In genomic region chr19:46509202-46509601, GRCm38 (mm10) we compare ENCODE assay signal across 11 mouse cellular contexts. TPM values are rescaled to one million over a fixed set of nuclear protein-coding genes. Genes with fewer than 3 reads are reported as not detected.
A peak's percentile ranks its signal among the peaks of the same experiment; 100 is the strongest.
DNase-seq lines count a peak whose midpoint lies in the region; ATAC-seq and TF ChIP-seq lines count a peak whose summit lies in the region.
"Had no signal": no experiment of that assay in that cellular context is flagged by ENCODE, and none has a peak within 500 bp of the region (broad histone marks: within the 10 kb centered on the region; RNA-seq: fewer than 3 reads in every experiment).

No protein-coding gene starts in this region.

- no peak for DNase-seq in forebrain, embryonic 10.5 days (ENCODE audit: extremely low spot score, low spot score)
- no peak for DNase-seq in forebrain, postnatal 0 days
- no peak for DNase-seq in layer of hippocampus, adult 2 months (ENCODE audit: low spot score in 2 of 2)
- DNase-seq in layer of hippocampus, postnatal 36 days, result no peak
- no peak for DNase-seq in left cerebral cortex, adult 18-20 months (ENCODE audit: low spot score in 2 of 2)
- no peak for DNase-seq in gastrocnemius, postnatal 4 days (ENCODE audit: low spot score in 2 of 2)
- DNase-seq: adrenal gland, adult 8-10 months had no signal

- H3K36me3 ChIP-seq in forebrain, embryonic 10.5 days (replicated peaks), result peaks cover 99% of the 10 kb centered on the region
- peaks cover 41% of the 10 kb centered on the region for H3K36me3 ChIP-seq in forebrain, postnatal 0 days (ENCODE audit: insufficient read depth)
- peaks cover 88% of the 10 kb centered on the region for H3K36me3 ChIP-seq in liver, embryonic 15.5 days (replicated peaks)

- TF ChIP-seq CTCF in forebrain, postnatal 0 days (IDR thresholded peaks at IDR 0.05; ENCODE audit: low read depth), result no peak
- no peak for TF ChIP-seq CTCF in layer of hippocampus, adult 2 months (conservative IDR thresholded peaks at IDR 0.05)

- no peaks in the 10 kb centered on the region for H3K9me3 ChIP-seq in forebrain, embryonic 10.5 days
- H3K9me3 ChIP-seq in forebrain, postnatal 0 days (ENCODE audit: low read length), result no peaks in the 10 kb centered on the region
- H3K9me3 ChIP-seq in liver, embryonic 15.5 days (replicated peaks), result no peaks in the 10 kb centered on the region
- H3K9me3 ChIP-seq: embryonic facial prominence, embryonic 15.5 days; limb, embryonic 15.5 days had no signal

- H3K4me3 ChIP-seq in forebrain, embryonic 10.5 days, result peak overlapping the region; percentile 5; the same call in 1 of the 2 replicates
- no peak overlapping the region for H3K4me3 ChIP-seq in forebrain, postnatal 0 days (ENCODE audit: low read depth, low read length)
- H3K4me3 ChIP-seq in layer of hippocampus, adult 2 months, result no peak overlapping the region
- H3K4me3 ChIP-seq in liver, embryonic 15.5 days (replicated peaks), result no peak overlapping the region
- H3K4me3 ChIP-seq: embryonic facial prominence, embryonic 15.5 days; limb, embryonic 15.5 days had no signal

- no peak for ATAC-seq in forebrain, postnatal 0 days
- peak; percentile 15 for ATAC-seq in CD4-positive, CD25-positive, alpha-beta regulatory T cell, adult 4 months
- ATAC-seq in liver, embryonic 15.5 days (ENCODE audit: insufficient read depth), result no peak

- H3K9ac ChIP-seq in forebrain, postnatal 0 days, result no peak overlapping the region
- 0 out of 2 replicates have a peak overlapping the region, but pooled peaks have one; percentile 13 for H3K9ac ChIP-seq in liver, embryonic 15.5 days
- H3K9ac ChIP-seq: embryonic facial prominence, embryonic 15.5 days had no signal

- peak overlapping the region; percentile 99 for H3K27ac ChIP-seq in forebrain, embryonic 10.5 days
- H3K27ac ChIP-seq in forebrain, postnatal 0 days (ENCODE audit: low read depth, low read length), result no peak overlapping the region
- H3K27ac ChIP-seq in layer of hippocampus, adult 2 months, result peak overlapping the region; percentile 100; the same call in 1 of the 2 replicates
- H3K27ac ChIP-seq in liver, embryonic 15.5 days (replicated peaks), result peak overlapping the region; percentile 42; the same call in 1 of the 2 replicates
- H3K27ac ChIP-seq: embryonic facial prominence, embryonic 15.5 days; limb, embryonic 15.5 days had no signal

- H3K4me1 ChIP-seq in forebrain, embryonic 10.5 days, result peaks cover 61% of the 10 kb centered on the region
- peaks cover 37% of the 10 kb centered on the region for H3K4me1 ChIP-seq in forebrain, postnatal 0 days (ENCODE audit: insufficient read depth)
- peaks cover 77% of the 10 kb centered on the region for H3K4me1 ChIP-seq in liver, embryonic 15.5 days (replicated peaks)

- no peaks in the 10 kb centered on the region for H3K27me3 ChIP-seq in forebrain, embryonic 10.5 days (ENCODE audit: poor library complexity, severe bottlenecking)
- no peaks in the 10 kb centered on the region for H3K27me3 ChIP-seq in forebrain, postnatal 0 days (ENCODE audit: insufficient read depth, low read length)
- H3K27me3 ChIP-seq in liver, embryonic 15.5 days, result no peaks in the 10 kb centered on the region
- H3K27me3 ChIP-seq: embryonic facial prominence, embryonic 15.5 days; limb, embryonic 15.5 days had no signal

- H3K4me2 ChIP-seq in forebrain, postnatal 0 days (ENCODE audit: low read depth), result no peak overlapping the region
- no peak overlapping the region for H3K4me2 ChIP-seq in liver, embryonic 15.5 days
- H3K4me2 ChIP-seq: embryonic facial prominence, embryonic 15.5 days; limb, embryonic 15.5 days had no signal

- 89% methylated on average over 3 of the region's 3 CpGs for WGBS in forebrain, embryonic 10.5 days
- 84% methylated on average over 3 of the region's 3 CpGs for WGBS in forebrain, postnatal 0 days
- WGBS in liver, embryonic 15.5 days (ENCODE audit: insufficient replicate concordance), result 52% methylated on average over 3 of the region's 3 CpGs

RNA-seq across cellular contexts. Expression of gene Trim8, which starts 7.7 kb away (rescaled TPM):
- 16.6 and 19.3 TPM in 2 replicates for polyA plus RNA-seq in forebrain, embryonic 10.5 days (2016; fragmentation: Nextera tagmentation; extraction: Ambion mirVana)
- total RNA-seq in forebrain, postnatal 0 days (2014; rRNA removed), result 68.6 and 76.5 TPM in 2 replicates
- 25.9 and 28.2 TPM in 2 replicates for polyA plus RNA-seq in forebrain, postnatal 0 days (2015; fragmentation: Nextera tagmentation; extraction: Ambion mirVana)
- total RNA-seq in layer of hippocampus, adult 2 months (2021), result 100 to 1,000 TPM in 1 of 2 experiments, 10 to 100 TPM in 1; 99.9 to 108 TPM
- total RNA-seq in layer of hippocampus, postnatal 36 days (2021), result 100 to 1,000 TPM; 105 TPM
- polyA plus RNA-seq in CD4-positive, CD25-positive, alpha-beta regulatory T cell, adult 4 months (2017; shearing (Covaris generic)), result 10 to 100 TPM; 16.3 to 21.5 TPM
- 8.8 and 10.9 TPM in 2 replicates for polyA plus RNA-seq in liver, embryonic 15.5 days (2015; fragmentation: Nextera tagmentation; extraction: Ambion mirVana)
- 100 to 1,000 TPM; 119 to 120 TPM for total RNA-seq in left cerebral cortex, adult 18-20 months (2021)
- total RNA-seq in gastrocnemius, postnatal 4 days (2021), result 10 to 100 TPM; 40.4 to 41.4 TPM
